Mouse (Mus musculus) forebrain, embryonic 14.5 days (tissue): ENCODE results near the gene Cx3cr1. TPM values are rescaled to one million over a fixed set of nuclear protein-coding genes. Genes with fewer than 3 reads are reported as not detected.

Experiments
- ATAC-seq: fragments of 200-750 bp; cut with Nextera tagmentation; 2 replicates; pipeline ENCODE4 v1.8.0; 2017; ENCODE audit warnings: mild to moderate bottlenecking, moderate library complexity
- DNase-seq: peaks from one replicate; pipeline ENCODE4 v3.0.0-alpha.2; 2015; ENCODE audit warnings: low spot score
- H3K27ac ChIP-seq: fragments of 300-500 bp; sonication (generic); 2 replicates; pipeline ENCODE4 v1.5.1; 2014; ENCODE audit warnings: low read depth, mild to moderate bottlenecking, control low read depth, low read length, moderate library complexity
- H3K27me3 ChIP-seq: fragments of 300-500 bp; sonication (generic); replicated peaks from 2 replicates; pipeline ENCODE4 v1.6.1; 2014; ENCODE audit warnings: low read length, control low read depth, mixed read lengths; ENCODE audit not compliant: control insufficient read depth, insufficient read depth
- H3K36me3 ChIP-seq: fragments of 300-500 bp; sonication (generic); 2 replicates; pipeline ENCODE4 v1.6.1; 2014; ENCODE audit warnings: low read length, control low read depth; ENCODE audit not compliant: control insufficient read depth, insufficient read depth
- H3K4me1 ChIP-seq: fragments of 300-500 bp; sonication (generic); 2 replicates; pipeline ENCODE4 v1.6.1; 2014; ENCODE audit warnings: antibody characterized with exemption, low read length, control low read depth; ENCODE audit not compliant: control insufficient read depth, insufficient read depth
- H3K4me2 ChIP-seq: fragments of 300-500 bp; sonication (generic); 2 replicates; pipeline ENCODE4 v1.6.1; 2014; ENCODE audit warnings: mild to moderate bottlenecking, control low read depth, low read length
- H3K4me3 ChIP-seq: fragments of 300-500 bp; sonication (generic); 2 replicates; pipeline ENCODE4 v1.5.1; 2014; ENCODE audit warnings: low read depth, low read length, control low read depth
- H3K9ac ChIP-seq: fragments of 300-500 bp; sonication (generic); 2 replicates; pipeline ENCODE4 v1.6.1; 2014; ENCODE audit warnings: mild to moderate bottlenecking, low read length, control low read depth, moderate library complexity
- H3K9me3 ChIP-seq: fragments of 300-500 bp; sonication (generic); replicated peaks from 2 replicates; pipeline ENCODE4 v1.6.1; 2016; ENCODE audit warnings: low read length, control low read depth, mixed read lengths; ENCODE audit not compliant: control insufficient read depth
- WGBS: fragments of 180-500 bp; shearing (Covaris S2); extraction: QIAGEN DNeasy Blood & Tissue Kit; methylation state at CpG from one replicate; pipeline ENCODE4 v1.1.7; 2014; 5-methylcytosine and 5-hydroxymethylcytosine counted together
- polyA plus RNA-seq: library from polyadenylated mRNA; unstranded; fragments of >200 nt; fragmentation: Nextera tagmentation; extraction: Ambion mirVana; gene quantifications from 2 replicates; pipeline ENCODE4 v1.2.1, GENCODE M21; 2014

Gene Cx3cr1
- polyA plus RNA-seq, 1 experiment from 2014 or later = 2.5 TPM

DNA sequence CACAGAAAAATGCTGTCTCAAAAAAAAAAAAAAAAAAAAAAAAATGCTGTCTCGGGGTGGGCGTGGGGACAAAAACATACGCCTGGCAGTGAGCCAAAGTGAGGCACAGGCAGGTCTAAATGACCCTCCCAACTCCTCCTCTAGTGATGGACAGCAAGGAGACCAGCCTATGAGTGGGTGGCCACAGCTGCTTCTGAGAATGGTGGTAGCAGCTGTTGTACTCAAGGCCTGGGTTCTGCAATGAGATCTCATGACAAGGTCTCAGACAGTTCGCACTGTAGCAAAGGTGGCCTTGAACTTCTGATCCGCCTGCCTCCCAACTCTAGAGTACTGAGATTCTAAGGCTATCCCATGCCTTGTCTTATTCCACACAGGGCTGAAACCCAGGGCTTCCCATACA lies 128.3 kb downstream of the Cx3cr1 start:
- no peak for DNase-seq
- no peak for ATAC-seq
- H3K4me2 ChIP-seq = no peak overlapping the region
- 77% methylated on average over 5 of the region's 5 CpGs for WGBS
- no peaks in the 10 kb centered on the region for H3K27me3 ChIP-seq
- no peak overlapping the region for H3K9ac ChIP-seq
- H3K9me3 ChIP-seq = no peaks in the 10 kb centered on the region
- no peak overlapping the region for H3K4me3 ChIP-seq
- peaks cover 5% of the 10 kb centered on the region; the same call in 1 of the 2 replicates for H3K4me1 ChIP-seq
- H3K27ac ChIP-seq = no peak overlapping the region
- H3K36me3 ChIP-seq = no peaks in the 10 kb centered on the region

DNA sequence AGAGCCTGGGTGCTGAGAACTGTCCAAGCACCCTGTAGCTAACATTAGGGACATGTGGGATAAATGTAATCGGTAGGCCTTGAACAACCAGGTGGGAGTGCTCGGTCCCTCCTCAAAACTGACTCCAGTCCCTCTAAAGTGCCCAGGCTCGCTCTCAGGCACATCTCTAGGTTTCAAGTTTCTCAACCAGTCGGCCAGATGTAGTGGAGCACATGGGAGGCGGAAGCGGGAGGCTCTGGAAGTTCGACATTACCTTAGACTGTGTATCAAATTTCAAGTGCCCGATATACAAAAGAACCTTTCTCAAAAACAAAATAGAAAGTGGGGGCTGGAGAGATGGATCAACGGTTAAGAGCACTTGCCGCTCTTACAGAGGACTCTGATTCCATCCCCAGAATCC lies 130.0 kb downstream of the Cx3cr1 start:
- Histone ChIP-seq H3K4me2 (no peak overlapping the region), H3K36me3 (no peaks in the 10 kb centered on the region), H3K9me3 (no peaks in the 10 kb centered on the region), H3K27ac (no peak overlapping the region), H3K27me3 (no peaks in the 10 kb centered on the region), H3K4me1 (peaks cover 8% of the 10 kb centered on the region; the same call in 1 of the 2 replicates), H3K9ac (no peak overlapping the region), H3K4me3 (no peak overlapping the region)
- ATAC-seq (no peak), DNase-seq (no peak)
- WGBS = 70% methylated on average over 10 of the region's 10 CpGs

DNA sequence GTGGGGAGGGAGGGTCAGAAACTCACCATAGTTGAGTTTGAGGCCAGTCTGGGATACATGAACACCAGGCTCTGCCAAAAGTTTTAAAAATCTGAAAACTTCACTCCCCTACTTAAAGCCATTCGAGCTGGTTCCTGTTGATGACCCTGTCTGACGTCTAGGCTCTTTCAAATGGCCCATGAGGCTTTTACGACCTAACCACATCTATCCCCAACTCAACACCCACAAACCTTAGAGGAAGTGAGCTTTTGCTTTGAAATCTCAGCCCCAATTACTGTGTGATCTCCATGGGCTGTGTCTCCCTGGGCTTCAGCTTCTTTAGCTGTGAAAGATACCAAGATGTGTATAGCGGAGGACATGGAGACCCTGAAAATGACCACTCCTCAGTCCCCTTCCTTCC lies 131.2 kb downstream of the Cx3cr1 start:
- Histone ChIP-seq H3K9me3 (no peaks in the 10 kb centered on the region), H3K4me2 (no peak overlapping the region), H3K4me1 (peaks cover 8% of the 10 kb centered on the region; the same call in 1 of the 2 replicates), H3K36me3 (no peaks in the 10 kb centered on the region), H3K4me3 (no peak overlapping the region), H3K9ac (no peak overlapping the region), H3K27me3 (no peaks in the 10 kb centered on the region), H3K27ac (no peak overlapping the region)
- WGBS = 82% methylated on average over 4 of the region's 4 CpGs
- DNase-seq (no peak), ATAC-seq (no peak)

DNA sequence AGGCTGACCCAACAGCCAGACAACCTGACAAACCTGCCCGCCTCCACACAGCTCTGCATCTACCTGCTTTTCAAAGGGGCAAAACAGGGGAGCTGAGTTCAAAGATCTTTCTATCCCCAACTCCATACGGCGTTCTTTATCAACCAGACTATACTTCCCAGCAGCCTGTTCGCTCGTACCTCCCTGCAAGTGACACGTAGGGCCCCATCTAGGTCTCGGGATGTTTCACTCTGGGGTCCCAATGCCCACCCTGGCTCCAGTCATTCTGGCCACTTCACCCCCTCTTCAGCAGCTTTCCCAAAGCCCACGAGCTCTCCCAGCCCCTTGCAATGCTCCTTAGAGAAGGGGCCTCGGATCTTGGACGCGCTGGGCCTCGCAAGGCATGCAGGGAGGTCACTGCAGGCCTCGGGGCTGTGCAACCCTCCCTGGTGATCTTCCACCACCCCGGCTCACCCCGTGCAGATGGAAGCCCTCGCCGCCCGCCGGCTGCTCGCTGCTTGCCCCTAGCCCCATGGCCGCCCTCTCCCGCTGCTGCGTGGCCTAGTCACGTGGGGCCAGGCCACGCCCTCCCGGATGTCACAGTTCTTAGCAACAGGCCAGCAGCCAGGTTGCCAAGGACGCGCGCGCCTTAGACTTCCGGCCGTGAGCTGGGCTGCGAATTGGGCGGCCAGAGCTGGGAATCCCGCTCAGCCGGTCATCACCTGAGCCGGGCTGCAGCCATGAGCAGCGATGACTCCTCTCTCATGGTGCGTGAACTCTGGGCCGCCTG lies 132.5 kb downstream of the Cx3cr1 start, which contains the start of the genes Gorasp1 and Ttc21a:
Gorasp1 (minus strand) TSS at position 561 of the 769 bp plus-strand sequence.
Ttc21a (plus strand) TSS at position 602 of the 769 bp plus-strand sequence.
- peak within 1 kb of the TSS; percentile 44 for H3K4me3 ChIP-seq
- no peaks in the 10 kb centered on the region for H3K9me3 ChIP-seq
- 5% methylated on average over 39 of the region's 40 CpGs for WGBS

DNA sequence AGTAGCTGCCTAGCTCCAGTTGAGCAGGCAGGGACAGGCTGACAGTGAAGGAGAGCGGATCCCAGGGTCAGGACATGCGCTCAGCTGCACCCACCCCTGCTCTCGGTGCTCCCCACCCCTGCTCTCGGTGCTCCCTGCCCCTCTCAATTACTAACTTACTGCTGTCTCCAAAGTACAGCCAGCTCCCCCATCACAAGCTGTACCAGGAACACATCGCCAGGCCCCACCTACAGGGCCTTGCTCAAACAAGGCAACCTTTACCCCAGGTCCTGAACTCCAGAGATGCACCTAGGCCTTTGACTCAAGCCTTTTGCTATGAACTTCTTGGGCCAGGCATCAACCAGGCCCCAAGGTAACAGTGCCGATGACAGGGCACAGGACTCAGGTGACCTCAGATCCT lies 136.0 kb downstream of the Cx3cr1 start:
- Histone ChIP-seq H3K27ac (no peak overlapping the region), H3K4me3 (no peak overlapping the region), H3K27me3 (no peaks in the 10 kb centered on the region), H3K4me1 (peaks cover 8% of the 10 kb centered on the region; the same call in 1 of the 2 replicates), H3K9me3 (no peaks in the 10 kb centered on the region), H3K9ac (no peak overlapping the region), H3K4me2 (no peak overlapping the region), H3K36me3 (peaks cover 13% of the 10 kb centered on the region)
- WGBS = 92% methylated on average over 6 of the region's 6 CpGs
- no peak for DNase-seq
- ATAC-seq = no peak

More for the DNA sequence above, 132.5 kb downstream of the Cx3cr1 start, which contains the start of the genes Gorasp1 and Ttc21a:
- Histone ChIP-seq H3K4me1 (peaks cover 8% of the 10 kb centered on the region; the same call in 1 of the 2 replicates), H3K27me3 (no peaks in the 10 kb centered on the region), H3K27ac (no peak within 1 kb of the TSS; the same call in 1 of the 2 replicates), H3K36me3 (no peaks in the 10 kb centered on the region), H3K9ac (peak within 1 kb of the TSS; percentile 68), H3K4me2 (peak within 1 kb of the TSS; percentile 58)
- peak; percentile 96 for DNase-seq
- peak; percentile 98 for ATAC-seq

DNA sequence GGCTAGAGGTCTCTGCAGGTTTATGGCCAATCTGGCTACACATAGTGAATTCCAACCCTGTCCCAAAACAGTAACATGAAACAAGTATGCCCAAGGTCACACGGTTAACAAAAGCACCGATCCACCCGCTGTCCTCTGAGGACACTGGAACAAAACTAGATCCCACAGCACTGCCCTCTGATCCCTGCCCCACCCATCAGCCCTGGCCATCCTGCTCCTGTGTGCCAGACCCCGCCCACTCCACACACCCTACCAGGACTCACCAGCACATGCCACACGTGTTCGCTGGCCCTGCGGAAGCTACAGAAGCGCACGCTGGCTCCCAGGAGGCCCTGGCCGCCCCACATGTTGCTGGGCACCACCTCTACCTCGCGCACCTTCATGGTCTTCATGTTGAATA lies 137.3 kb downstream of the Cx3cr1 start:
- H3K4me2 ChIP-seq = no peak overlapping the region
- H3K27me3 ChIP-seq = no peaks in the 10 kb centered on the region
- peaks cover 5% of the 10 kb centered on the region; the same call in 1 of the 2 replicates for H3K4me1 ChIP-seq
- no peaks in the 10 kb centered on the region for H3K9me3 ChIP-seq
- WGBS = 95% methylated on average over 12 of the region's 12 CpGs
- no peak for DNase-seq
- ATAC-seq = no peak
- no peak overlapping the region for H3K27ac ChIP-seq
- no peak overlapping the region for H3K4me3 ChIP-seq
- H3K9ac ChIP-seq = no peak overlapping the region
- peaks cover 26% of the 10 kb centered on the region for H3K36me3 ChIP-seq

DNA sequence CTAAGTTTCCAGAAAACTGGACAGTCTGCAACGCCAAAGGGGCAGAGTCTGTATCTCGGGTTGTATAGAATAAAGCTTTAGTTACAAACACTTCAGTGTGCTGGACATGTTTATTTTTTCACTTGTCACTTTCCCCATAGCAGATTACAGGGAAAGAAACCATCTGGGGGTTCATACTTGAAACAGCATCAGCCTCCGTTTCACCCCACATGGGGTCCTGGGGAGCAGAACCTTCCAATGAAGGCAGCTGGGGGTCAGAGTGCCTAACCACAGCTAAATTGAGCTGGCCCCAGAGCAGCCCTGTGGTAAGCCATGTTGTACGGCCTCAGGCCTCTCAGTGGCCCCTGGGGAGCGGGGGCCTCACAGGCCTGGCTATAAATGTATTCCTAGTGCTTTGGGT lies 143.2 kb downstream of the Cx3cr1 start:
- H3K4me1 ChIP-seq = no peaks in the 10 kb centered on the region
- H3K27me3 ChIP-seq = no peaks in the 10 kb centered on the region
- H3K9ac ChIP-seq = no peak overlapping the region
- no peak overlapping the region for H3K4me2 ChIP-seq
- no peaks in the 10 kb centered on the region for H3K9me3 ChIP-seq
- peaks cover 78% of the 10 kb centered on the region for H3K36me3 ChIP-seq
- H3K4me3 ChIP-seq = no peak overlapping the region
- no peak for DNase-seq
- WGBS = 91% methylated on average over 5 of the region's 5 CpGs
- H3K27ac ChIP-seq = no peak overlapping the region
- no peak for ATAC-seq

DNA sequence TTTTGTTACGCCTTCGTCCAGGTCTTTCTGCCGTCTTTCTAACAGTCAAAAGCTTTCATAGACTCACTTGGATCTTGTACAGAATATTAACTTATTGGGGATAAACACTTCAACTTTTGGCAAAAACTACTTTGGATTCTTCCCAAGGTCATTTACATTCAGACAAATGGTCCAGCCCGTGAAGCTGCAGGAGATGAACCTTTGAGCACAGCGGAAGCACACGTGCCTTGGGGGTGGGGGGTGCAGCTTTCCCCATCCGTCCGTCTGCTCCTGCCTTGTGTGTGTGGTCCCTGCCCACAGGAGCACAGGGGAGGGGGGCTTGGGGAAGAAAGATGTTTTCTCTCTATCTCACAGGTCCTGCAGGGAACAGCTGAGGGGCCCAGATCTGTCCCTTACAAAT lies 143.9 kb downstream of the Cx3cr1 start:
- Histone ChIP-seq H3K27ac (no peak overlapping the region), H3K4me1 (no peaks in the 10 kb centered on the region), H3K9ac (no peak overlapping the region), H3K36me3 (peaks cover 86% of the 10 kb centered on the region), H3K9me3 (no peaks in the 10 kb centered on the region), H3K4me2 (no peak overlapping the region), H3K4me3 (no peak overlapping the region), H3K27me3 (no peaks in the 10 kb centered on the region)
- 71% methylated on average over 8 of the region's 8 CpGs for WGBS
- ATAC-seq (no peak), DNase-seq (no peak)

DNA sequence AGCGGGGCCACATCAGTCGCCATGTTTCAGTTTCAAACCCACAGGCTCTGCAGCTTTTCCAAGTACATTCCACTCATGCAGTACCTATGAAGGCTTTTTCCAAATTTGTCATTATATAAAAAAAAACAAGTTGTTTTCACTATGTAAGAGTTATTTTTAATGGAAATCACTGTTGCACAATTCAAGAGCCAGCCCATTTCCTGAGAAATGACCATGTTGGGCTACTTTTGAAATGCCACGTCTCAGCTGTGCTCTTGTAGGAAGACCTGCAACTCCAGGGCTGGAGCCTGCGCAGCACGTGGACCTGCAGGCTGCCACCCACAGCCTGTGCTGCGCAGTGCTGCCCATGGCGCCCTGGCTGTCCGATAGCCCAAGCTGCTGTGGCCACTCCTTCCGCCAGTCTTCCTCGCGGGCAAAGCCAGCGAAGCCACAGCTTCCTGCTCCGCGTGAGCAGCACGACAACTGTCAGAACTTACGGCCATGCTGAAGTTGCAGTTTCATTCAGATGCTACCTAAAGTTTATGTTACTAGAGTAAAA lies 144.5 kb downstream of the Cx3cr1 start:
- WGBS = 93% methylated on average over 16 of the region's 16 CpGs
- H3K27me3 ChIP-seq = no peaks in the 10 kb centered on the region
- no peak overlapping the region for H3K27ac ChIP-seq
- H3K4me1 ChIP-seq = no peaks in the 10 kb centered on the region
- H3K4me3 ChIP-seq = no peak overlapping the region
- no peak overlapping the region for H3K9ac ChIP-seq
- ATAC-seq (no peak), DNase-seq (no peak)
- no peak overlapping the region for H3K4me2 ChIP-seq
- no peaks in the 10 kb centered on the region for H3K9me3 ChIP-seq
- H3K36me3 ChIP-seq = peaks cover 91% of the 10 kb centered on the region
